Mouse (Mus musculus): Measurements from ENCODE around the gene Epor. TPM values are rescaled to one million over a fixed set of nuclear protein-coding genes. Genes with fewer than 3 reads are reported as not detected.
A peak's percentile ranks its signal among the peaks of the same experiment; 100 is the strongest.

Gene Epor
- total and polyA plus RNA-seq, 3 experiments, result 192 to 440 TPM; not detected in 1

DNA sequence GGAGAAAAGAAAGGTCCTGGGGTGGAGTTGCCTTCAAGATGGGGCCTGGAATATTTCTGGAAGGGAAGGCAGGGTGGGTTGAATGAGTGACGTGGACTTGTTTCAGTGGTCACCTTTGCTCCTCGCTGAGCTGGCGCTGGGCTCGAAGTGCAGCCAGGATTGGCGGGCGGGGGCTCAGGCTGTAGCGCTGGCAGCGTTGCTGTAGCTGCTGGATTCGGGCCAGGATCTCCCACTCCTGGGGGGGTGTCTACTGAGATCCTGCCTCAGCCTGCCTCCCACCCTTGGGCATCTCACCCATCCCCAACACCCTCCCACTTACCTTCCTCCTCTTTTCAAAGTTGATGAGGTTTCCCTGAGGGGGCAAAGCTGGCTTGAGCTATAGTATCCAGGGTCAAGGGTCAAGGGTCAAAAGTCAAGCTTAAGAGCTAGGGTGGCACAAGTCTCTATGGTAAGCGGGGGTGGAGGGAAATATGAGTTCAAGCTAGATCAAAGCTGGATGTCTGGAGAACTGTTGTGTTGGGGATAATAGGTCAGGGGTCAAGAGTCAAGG, 13.4 kb upstream of the Epor start:
- H3K36me3 ChIP-seq (ENCODE audit: control insufficient read depth in 1 of 2, insufficient read depth in 2 of 2, low read length in 2 of 2), result no peaks in the 10 kb centered on the region
- no peaks in the 10 kb centered on the region for H3K79me2 ChIP-seq (ENCODE audit: control insufficient read depth, insufficient read depth, low read length, poor library complexity)
- no peak overlapping the region for H3K9ac ChIP-seq (ENCODE audit: control insufficient read depth, low read depth, low read length, poor library complexity, severe bottlenecking)
- peaks cover 4 to 5% of the 10 kb centered on the region in 2 experiments; a peak in 3 of 4 replicates for H3K27me3 ChIP-seq (ENCODE audit: control insufficient read depth in 1 of 2, insufficient read depth in 2 of 2, low read length in 2 of 2)
- H3K4me1 ChIP-seq (ENCODE audit: control insufficient read depth in 1 of 2, insufficient read depth in 2 of 2, low read length in 2 of 2), result no peaks in the 10 kb centered on the region
- H3K27ac ChIP-seq (ENCODE audit: control insufficient read depth, low read depth, low read length), result no peak overlapping the region
- no peak overlapping the region for H3K4me3 ChIP-seq (ENCODE audit: control insufficient read depth in 1 of 2, insufficient read depth in 1 of 2, low read depth in 2 of 2, low read length in 2 of 2)
- TF ChIP-seq CTCF (IDR thresholded peaks at IDR 0.05 in 2 of 3, conservative IDR thresholded peaks at IDR 0.05 in 1 of 3; ENCODE audit: control insufficient read depth in 1 of 3, insufficient read depth in 1 of 3, low read depth in 2 of 3, low read length in 3 of 3, poor library complexity in 1 of 3, severe bottlenecking in 1 of 3), result peak in 1 of 3 experiments; percentile 3; a peak in 1 of 6 replicates
- TF ChIP-seq MEF2A (IDR thresholded peaks at IDR 0.05; ENCODE audit: extremely low read depth, insufficient replicate concordance, low read depth, low read length, poor library complexity, severe bottlenecking), result no peak
- no peaks in the 10 kb centered on the region for H3K9me3 ChIP-seq (replicated peaks; ENCODE audit: insufficient read depth, low read length)
- DNase-seq (ENCODE audit: low read depth, low spot score), result no peak

DNA sequence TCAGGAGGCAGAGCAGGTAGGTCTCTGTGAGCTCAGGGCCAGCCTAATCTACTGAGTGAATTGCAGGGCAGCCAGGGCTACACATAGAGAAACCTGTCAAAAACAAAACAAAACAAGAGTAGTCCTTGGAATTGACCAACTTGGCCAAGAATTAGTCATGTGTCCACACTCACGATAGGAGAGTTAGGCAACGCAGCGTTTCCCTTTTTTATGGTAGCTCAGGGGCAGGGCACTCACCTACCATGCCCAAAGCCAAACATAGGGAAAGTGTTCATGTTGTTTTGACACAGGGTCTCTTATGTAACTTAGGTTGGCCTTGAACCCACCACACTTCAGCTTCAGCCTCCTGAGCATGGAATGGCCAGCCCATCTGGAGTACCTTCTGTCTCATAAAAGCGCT, 6.0 kb upstream of the Epor start:
- H3K4me1 ChIP-seq (ENCODE audit: control insufficient read depth in 1 of 2, insufficient read depth in 2 of 2, low read length in 2 of 2), result peaks cover under 1% of the 10 kb centered on the region in 2 experiments; a peak in 3 of 4 replicates
- no peaks in the 10 kb centered on the region for H3K79me2 ChIP-seq (ENCODE audit: control insufficient read depth, insufficient read depth, low read length, poor library complexity)
- DNase-seq (ENCODE audit: low read depth, low spot score), result no peak
- no peak overlapping the region for H3K4me3 ChIP-seq (ENCODE audit: control insufficient read depth in 1 of 2, insufficient read depth in 1 of 2, low read depth in 2 of 2, low read length in 2 of 2)
- H3K9me3 ChIP-seq (replicated peaks; ENCODE audit: insufficient read depth, low read length), result no peaks in the 10 kb centered on the region
- peaks cover 0 to under 1% of the 10 kb centered on the region in 2 experiments; a peak in 2 of 4 replicates for H3K36me3 ChIP-seq (ENCODE audit: control insufficient read depth in 1 of 2, insufficient read depth in 2 of 2, low read length in 2 of 2)
- H3K27me3 ChIP-seq (ENCODE audit: control insufficient read depth in 1 of 2, insufficient read depth in 2 of 2, low read length in 2 of 2), result peaks cover 2 to 4% of the 10 kb centered on the region in 2 experiments; a peak in 2 of 4 replicates
- TF ChIP-seq SMC3 (IDR thresholded peaks at IDR 0.05; ENCODE audit: low read depth, low read length), result no peak
- no peak for TF ChIP-seq TAL1 (IDR thresholded peaks at IDR 0.05; ENCODE audit: low read length)
- no peak for TF ChIP-seq ZC3H11A (IDR thresholded peaks at IDR 0.05; ENCODE audit: low read depth, low read length)
- no peak for TF ChIP-seq CHD2 (IDR thresholded peaks at IDR 0.05; ENCODE audit: low read length)
- no peak for TF ChIP-seq CTCF (IDR thresholded peaks at IDR 0.05 in 2 of 3, conservative IDR thresholded peaks at IDR 0.05 in 1 of 3; ENCODE audit: control insufficient read depth in 1 of 3, insufficient read depth in 1 of 3, low read depth in 2 of 3, low read length in 3 of 3, poor library complexity in 1 of 3, severe bottlenecking in 1 of 3)
- TF ChIP-seq MXI1 (IDR thresholded peaks at IDR 0.05; ENCODE audit: low read depth, low read length), result no peak
- TF ChIP-seq ZMIZ1 (IDR thresholded peaks at IDR 0.05; ENCODE audit: low read depth, low read length), result no peak
- TF ChIP-seq ETS1 (IDR thresholded peaks at IDR 0.05; ENCODE audit: low read depth, low read length), result no peak
- no peak for TF ChIP-seq EP300 (IDR thresholded peaks at IDR 0.05; ENCODE audit: low read depth in 1 of 2, low read length in 2 of 2)
- no peak for TF ChIP-seq TBP (IDR thresholded peaks at IDR 0.05; ENCODE audit: low read depth, low read length)
- TF ChIP-seq POLR2AphosphoS2 (IDR thresholded peaks at IDR 0.05; ENCODE audit: low read length), result no peak
- TF ChIP-seq GATA1 (IDR thresholded peaks at IDR 0.05; ENCODE audit: low read depth, low read length), result no peak
- no peak for TF ChIP-seq RAD21 (IDR thresholded peaks at IDR 0.05; ENCODE audit: low read depth, low read length)
- no peak for TF ChIP-seq MAFK (IDR thresholded peaks at IDR 0.05; ENCODE audit: borderline replicate concordance, low read depth, low read length)
- TF ChIP-seq E2F4 (IDR thresholded peaks at IDR 0.05; ENCODE audit: borderline replicate concordance, low read depth, low read length), result no peak
- TF ChIP-seq KAT2A (conservative IDR thresholded peaks at IDR 0.05; ENCODE audit: low read depth, low read length), result no peak
- TF ChIP-seq NRF1 (IDR thresholded peaks at IDR 0.05; ENCODE audit: insufficient read depth, low read depth, low read length, poor library complexity, severe bottlenecking), result no peak
- no peak overlapping the region for H3K27ac ChIP-seq (ENCODE audit: control insufficient read depth, low read depth, low read length)
- H3K9ac ChIP-seq (ENCODE audit: control insufficient read depth, low read depth, low read length, poor library complexity, severe bottlenecking), result no peak overlapping the region
